Mouse (Mus musculus) adrenal gland, postnatal 25 days (tissue): ENCODE measurements at regions not wholly inside any gene's neighbourhood (a gene's known extent, or its start where the extent isn't known, plus 50 kb on each side); places are given as distances from the start of the nearest gene placed in this dataset.
A peak's percentile ranks its signal among the peaks of the same experiment; 100 is the strongest.

Experiments
- DNase-seq: peaks from one replicate; pipeline ENCODE4 v3.0.0; 2021; ENCODE audit warnings: mixed read lengths

- no peak for DNase-seq
Observed at GRCm38 (mm10) chr3:130977921-130978700, 132.2 kb upstream of the Lef1 start.

GRCm38 (mm10) chr3:130976206-130976605 is 134.1 kb upstream of the Lef1 start:
- no peak for DNase-seq

- DNase-seq: no peak
Observed at GRCm38 (mm10) chr3:130975291-130975690, 135.0 kb upstream of the Lef1 start.

- peak; percentile 69 for DNase-seq
Observed at GRCm38 (mm10) chr3:130972126-130972525, 138.1 kb upstream of the Lef1 start.

GRCm38 (mm10) chr3:130965275-130965674 is 145.0 kb upstream of the Lef1 start:
- no peak for DNase-seq

- DNase-seq: no peak
Observed at GRCm38 (mm10) chr3:130964088-130964487, 146.2 kb upstream of the Lef1 start.

GRCm38 (mm10) chr3:130963625-130964024 is 146.6 kb upstream of the Lef1 start:
- no peak for DNase-seq

GRCm38 (mm10) chr3:130962701-130963472 is 147.4 kb upstream of the Lef1 start:
- DNase-seq: no peak

GRCm38 (mm10) chr3:130962151-130962633 is 148.1 kb upstream of the Lef1 start:
- no peak for DNase-seq

GRCm38 (mm10) chr3:130961704-130962103 is 148.6 kb upstream of the Lef1 start:
- no peak for DNase-seq

- DNase-seq: no peak
Observed at GRCm38 (mm10) chr3:130955958-130956357, 154.3 kb upstream of the Lef1 start.

GRCm38 (mm10) chr3:130951381-130951780 is 158.9 kb upstream of the Lef1 start:
- DNase-seq: no peak

- DNase-seq: no peak
Observed at GRCm38 (mm10) chr3:130950872-130951271, 159.4 kb upstream of the Lef1 start.

GRCm38 (mm10) chr3:130947880-130948279 is 162.4 kb upstream of the Lef1 start:
- no peak for DNase-seq

GRCm38 (mm10) chr3:130947277-130947606 is 163.0 kb upstream of the Lef1 start:
- DNase-seq: no peak

- DNase-seq: no peak
Observed at GRCm38 (mm10) chr3:130946576-130947276, 163.5 kb upstream of the Lef1 start.

GRCm38 (mm10) chr3:130945861-130946449 is 164.3 kb upstream of the Lef1 start:
- DNase-seq: peak; percentile 58

GRCm38 (mm10) chr3:130945396-130945795 is 164.9 kb upstream of the Lef1 start:
- no peak for DNase-seq

- DNase-seq: no peak
Observed at GRCm38 (mm10) chr3:130944241-130944640, 166.0 kb upstream of the Lef1 start.

- no peak for DNase-seq
Observed at GRCm38 (mm10) chr3:130942947-130943630, 167.2 kb upstream of the Lef1 start.

GRCm38 (mm10) chr3:130940302-130940867 is 169.9 kb upstream of the Lef1 start:
- DNase-seq: peak; percentile 10

GRCm38 (mm10) chr3:130936980-130937379 is 173.3 kb upstream of the Lef1 start:
- no peak for DNase-seq
